Mouse (Mus musculus) NIH3T3 (cell line): ENCODE data around the gene Tab1.

Experiments used
- DNase-seq: peaks from one replicate; pipeline ENCODE4 v3.0.0-alpha.2; 2012; ENCODE audit warnings: low read depth

Gene Tab1

DNA sequence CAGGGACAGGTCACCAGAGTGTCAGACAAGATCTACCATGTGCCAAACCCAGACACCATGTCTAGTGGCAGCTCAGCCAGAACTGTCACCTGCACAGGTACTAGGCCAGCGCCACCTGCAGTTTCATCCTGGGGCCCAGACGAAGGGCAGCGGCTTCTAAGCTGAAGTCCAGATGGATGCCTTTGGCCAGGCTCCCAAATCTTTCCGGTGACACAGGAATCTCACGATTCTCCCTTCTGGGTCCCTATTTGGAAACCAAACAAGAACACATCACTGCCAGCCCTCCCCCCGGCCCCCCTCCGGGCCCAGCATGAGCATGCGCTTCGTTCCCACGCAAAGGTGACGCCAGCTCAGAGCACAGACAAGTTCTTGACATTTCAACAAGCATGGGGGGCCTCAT, 30.3 kb downstream of the Tab1 start:
- no peak for DNase-seq

DNA sequence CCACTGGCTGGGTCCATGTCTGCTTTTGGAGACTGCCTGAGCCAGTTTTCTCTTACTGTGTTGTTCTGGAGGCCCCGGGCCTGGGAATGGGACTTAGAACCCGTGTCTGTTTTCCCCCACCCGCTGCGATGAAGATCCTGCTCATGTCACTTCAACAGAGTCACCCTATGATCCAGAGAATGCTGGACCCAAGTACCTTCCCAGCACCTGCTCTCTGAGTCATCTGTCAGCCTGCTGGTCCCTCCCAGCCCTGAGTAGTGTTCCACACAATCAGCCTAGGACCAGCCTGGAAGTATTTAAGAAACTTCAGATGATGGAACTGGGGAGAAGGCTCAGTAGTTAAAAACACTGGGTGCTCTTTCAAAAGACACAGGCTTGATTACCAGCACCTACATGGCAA, 30.8 kb downstream of the Tab1 start:
- no peak for DNase-seq

DNA sequence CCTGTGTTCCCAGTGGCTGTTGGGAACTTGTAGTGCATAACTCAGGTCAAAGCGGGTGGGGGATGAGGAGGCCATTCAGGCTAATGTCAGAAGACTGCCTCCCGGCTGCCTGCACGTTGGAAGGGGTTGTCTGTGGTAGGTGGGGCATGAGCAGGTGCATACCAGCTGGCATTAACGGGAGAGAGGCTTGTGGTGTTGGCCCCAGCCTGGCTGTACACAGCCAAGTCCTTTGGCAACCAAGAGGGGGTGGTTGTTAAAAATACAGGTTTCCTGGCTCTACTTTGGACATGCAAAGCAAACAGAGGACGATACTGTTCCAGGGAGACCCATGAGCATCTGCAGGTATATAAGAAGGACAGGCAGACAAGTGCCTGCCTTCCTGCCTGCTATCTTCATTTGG, 32.5 kb downstream of the Tab1 start:
- no peak for DNase-seq

DNA sequence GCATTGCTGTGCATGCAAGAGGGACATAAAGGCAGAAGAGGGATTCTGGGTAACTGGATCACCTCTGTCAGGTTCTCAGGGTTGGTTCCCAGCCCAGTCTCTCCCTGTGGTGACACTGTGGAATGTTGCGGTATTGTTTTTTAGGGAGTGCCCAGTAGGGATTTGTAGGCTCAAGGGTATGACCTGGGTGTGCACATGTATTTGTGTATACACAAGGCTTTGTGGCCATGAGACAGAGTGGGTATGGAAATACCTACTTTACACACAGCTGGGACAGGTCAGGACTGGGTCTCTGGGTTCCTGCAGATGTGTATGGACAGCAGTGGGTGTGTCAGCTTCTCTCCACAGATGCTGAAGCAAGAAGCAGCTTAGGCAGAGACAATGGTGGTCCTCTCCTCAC, 36.6 kb downstream of the Tab1 start:
- DNase-seq: no peak

DNA sequence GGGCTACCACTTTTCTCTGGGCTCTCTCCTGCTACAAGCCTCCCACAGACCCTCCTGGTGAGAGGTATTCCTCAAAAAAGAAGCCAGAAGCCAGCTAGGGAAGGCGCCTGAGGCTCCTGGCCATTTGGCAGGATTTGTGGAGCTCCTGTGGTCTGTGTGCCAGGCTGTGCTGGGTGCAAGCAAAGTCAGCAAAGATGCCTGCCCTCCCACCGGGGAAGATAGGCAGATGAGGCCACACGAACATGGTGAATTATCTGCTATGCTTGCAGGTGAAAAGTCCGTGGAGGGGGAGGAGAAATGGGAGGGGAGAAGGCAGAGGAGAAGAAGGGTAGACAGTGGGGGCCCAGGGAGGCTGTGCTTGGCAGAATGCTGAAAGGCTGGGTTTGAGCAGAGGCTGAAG, 37.4 kb downstream of the Tab1 start:
- DNase-seq: no peak

DNA sequence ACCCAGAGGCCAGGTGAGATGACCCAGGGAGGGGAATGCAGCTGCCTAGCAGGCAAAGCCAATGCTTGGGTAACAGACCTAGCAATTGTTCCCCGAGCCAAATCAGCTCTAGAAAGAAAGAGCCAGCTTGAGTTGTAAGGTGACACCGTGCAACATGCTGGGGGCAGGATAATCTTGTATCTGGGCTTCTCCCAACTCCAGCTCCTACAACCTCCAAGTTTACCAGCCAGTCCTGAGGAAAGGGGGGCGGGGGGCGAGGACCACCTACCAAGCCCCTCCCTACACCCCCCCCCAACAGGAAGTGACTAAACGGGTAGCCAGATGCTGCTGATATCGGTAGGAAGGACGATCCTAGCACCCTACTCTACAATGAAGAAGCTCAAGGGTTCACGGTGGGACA, 38.4 kb downstream of the Tab1 start:
- DNase-seq: no peak

DNA sequence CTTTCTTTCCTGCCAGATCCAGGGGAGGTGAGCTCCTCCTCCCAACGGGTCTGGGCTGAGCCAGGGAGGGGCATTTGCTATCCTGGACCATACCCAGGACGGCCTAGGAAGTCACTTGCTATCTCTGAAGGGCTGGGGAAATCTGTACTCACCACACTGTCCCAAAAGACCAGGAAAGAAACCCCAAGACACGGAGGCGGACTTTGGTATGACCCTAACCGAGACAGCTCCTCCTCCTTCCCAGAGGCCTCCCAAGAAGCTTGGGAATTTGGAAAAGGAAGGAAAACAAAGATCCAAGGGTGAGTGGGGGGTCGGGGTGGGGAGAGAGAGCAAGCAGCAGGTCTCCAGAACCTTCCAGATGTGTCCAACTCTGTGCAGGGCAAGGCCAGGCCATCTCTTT, 38.9 kb downstream of the Tab1 start:
- DNase-seq: no peak

DNA sequence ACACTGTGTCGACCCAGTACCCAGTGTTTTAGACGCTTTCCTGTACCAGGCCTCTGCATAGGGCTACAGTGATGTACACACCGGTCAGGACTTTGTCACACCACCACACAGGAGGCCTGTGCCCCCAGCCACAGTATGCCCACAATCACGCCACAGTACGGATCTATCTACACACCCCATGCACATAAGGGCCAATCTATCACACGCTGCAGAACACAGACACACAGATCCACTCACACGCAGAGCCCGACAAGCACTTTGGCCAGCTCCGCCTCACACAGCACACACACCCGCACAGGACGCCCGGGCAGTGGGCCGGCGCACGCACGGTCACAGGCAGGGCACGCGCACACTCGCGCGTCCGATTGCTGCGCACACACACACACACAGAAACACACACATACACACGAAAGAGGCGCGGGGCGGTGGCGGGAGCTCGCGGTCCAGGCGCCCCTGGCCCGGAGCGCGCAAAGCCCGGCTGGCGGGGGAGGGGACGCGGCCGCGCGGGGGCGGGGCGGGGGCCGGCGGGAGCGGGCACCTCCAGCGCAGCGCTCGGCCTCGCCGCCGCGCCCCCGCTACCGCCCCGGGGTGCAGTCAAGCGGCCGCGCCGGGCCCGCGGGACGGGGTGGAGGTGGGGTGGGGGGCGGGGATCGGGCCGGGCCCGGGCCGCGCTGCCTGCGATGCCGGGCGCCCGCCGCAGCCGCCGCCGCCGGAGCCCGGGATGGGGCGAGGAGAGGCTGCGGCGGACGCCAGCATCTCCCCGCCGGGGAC, 40.3 kb downstream of the Tab1 start, which contains the start of gene Mgat3:
Gene Mgat3, plus strand, starts transcription at position 721 of the 771 bp plus-strand sequence.
- DNase-seq: peak; percentile 72

DNA sequence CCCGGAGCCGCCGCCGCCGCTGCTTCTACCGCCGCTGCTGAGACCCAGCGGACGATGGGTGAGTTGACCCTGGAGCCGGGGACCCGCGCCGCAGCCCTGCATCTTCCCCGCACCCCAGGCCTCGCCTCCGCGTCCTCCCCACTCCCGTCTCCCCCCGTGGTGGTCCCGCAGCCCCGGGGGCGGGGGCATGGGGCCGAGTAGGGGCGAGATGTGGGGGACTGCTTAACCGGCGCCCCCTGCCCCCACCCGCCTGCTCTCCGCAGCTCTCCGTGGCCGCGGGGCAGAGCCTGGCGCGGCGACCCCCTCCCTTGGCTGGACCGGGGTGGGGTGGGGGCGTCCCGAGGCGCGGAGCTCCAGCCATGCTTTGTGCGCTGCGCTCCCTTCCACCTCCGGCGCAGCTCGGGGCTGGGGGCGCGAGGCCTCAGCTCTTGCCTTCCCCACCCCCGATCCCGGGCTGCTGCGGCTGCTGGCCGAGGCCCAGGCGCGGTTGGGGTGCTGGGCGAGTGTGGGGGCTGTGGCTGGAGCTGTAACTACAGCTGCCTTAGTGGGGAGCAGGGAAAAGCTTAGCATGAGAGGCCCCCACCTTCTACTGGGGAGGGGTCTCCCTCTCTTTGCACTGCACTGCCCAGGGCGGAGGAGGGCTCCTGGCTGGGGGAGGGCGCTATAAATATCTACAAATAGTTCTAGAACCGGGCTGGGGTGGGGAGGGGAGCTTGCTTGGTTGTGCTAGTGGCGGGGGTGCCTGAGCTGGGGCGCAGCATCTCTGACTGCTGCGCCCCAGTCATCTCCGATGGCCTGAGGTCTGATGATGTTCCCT, 41.1 kb downstream of the Tab1 start:
- peak; percentile 33 for DNase-seq

DNA sequence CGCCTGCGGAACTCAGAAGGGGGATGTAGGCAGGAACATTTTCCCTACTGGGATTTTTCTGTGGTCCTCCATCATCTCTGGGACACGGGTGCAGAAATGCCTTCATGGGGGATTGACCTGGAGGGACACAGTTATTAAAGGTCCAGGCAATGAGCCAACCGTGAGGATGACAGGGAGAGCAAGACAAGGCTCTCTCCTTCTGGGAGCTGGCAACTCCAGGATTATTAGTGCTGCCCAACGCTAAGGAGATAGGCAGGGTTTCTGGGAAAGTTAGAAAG, 41.6 kb downstream of the Tab1 start:
- no peak for DNase-seq

DNA sequence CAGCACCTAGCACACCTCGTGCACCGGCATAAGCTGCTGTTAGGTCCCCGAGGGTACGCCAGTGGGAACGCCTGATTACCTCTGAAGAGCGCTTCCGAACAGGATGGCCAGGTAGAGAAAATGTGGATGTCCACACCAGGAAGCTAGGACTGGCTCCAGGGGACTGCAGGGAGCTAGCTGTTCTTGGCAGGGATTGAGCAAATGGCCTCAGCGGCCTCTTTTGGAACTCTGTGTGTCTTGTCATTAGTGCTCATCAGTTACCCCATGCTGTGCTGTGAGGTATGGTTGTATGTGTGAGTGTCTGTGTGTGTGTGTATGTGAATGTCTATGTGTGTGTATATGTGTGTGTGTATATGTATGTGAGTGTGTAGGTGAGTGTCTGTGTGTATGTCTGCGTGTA, 42.4 kb downstream of the Tab1 start:
- DNase-seq: no peak

DNA sequence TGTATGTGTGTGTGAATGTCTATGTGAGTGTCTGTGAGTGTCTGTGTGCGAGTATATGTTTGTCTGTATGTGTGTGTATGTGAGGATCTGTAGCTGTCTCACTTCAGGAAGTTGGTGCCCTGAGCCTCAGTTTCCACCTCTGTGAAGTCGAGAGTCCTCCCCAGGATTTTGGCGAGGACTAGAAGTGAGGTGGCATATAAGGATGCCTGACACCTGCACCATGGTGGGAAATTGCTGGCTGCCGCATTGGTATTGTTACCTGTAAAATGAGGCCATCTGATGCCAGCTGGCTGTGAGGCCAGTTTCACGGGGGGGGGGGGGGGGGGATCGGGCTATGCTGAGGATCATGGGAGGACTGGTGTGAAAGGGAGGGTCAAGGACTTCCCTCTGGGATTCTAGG, 42.8 kb downstream of the Tab1 start:
- no peak for DNase-seq

DNA sequence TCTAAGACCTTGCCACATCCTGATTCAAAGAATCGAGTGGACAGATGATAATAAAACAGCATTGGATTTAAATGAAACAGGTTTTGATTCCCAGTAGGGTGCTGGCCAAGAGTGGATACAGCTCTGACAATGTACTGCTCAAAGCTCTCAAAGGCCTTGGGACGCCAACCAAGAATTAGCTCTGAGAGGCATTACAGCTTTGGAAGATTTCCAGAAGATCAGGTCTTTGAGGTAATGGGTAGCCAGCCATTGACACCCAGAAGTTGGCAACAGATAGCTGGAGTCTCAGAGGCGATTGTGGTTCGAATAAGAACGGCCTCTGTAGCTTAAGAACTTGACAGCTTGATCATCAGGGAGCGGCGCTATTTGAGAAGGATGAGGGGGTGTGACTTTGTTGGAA, 48.6 kb downstream of the Tab1 start:
- no peak for DNase-seq

DNA sequence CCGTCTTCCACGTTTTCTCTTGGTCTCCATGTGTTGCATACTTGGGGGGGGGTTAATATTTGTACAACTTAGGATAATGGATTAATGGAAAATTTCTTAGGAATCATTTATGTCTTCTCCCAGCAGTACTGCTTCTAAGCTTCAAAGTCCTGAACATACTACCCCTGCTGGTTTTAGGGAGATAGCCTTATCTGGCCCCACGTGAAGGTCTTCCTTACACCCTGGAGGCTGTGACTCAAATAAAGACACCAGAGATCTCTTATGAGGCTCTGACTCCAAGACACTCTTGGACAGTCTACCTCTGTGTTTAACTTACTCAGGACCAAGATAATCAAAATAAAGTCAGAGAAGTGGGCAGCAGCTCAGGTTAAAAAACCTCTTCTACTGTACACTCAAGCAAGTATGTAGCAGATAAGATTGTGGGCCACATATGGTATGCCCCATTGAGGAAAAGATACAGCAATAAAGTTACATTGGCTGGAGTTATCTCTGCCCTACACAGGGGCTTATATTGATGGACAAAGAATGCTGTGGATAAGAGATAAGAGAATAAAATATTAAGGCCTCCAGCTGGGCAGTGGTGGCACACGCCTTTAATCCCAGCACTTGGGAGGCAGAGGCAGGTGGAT, 49.3 kb downstream of the Tab1 start:
- no peak for DNase-seq

DNA sequence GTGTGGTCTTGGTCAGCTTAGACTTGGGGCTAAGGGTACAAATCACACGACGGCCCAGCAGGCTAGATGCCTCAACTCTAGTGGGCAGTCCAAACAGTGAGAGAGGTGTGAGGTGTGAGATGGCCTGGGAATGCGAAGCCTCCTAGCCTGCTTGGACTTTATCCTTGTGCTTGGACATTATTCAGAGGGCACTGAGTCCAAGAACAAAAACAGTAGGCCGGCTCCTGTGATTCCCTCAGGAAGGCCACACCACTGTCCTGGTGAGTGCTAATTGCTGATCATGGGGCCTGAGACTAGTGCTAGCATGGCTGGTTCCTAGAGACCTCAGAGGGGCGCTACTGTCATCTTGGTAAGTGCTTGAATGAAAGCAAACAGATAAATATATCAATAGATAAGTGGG, 56.0 kb downstream of the Tab1 start:
- no peak for DNase-seq

DNA sequence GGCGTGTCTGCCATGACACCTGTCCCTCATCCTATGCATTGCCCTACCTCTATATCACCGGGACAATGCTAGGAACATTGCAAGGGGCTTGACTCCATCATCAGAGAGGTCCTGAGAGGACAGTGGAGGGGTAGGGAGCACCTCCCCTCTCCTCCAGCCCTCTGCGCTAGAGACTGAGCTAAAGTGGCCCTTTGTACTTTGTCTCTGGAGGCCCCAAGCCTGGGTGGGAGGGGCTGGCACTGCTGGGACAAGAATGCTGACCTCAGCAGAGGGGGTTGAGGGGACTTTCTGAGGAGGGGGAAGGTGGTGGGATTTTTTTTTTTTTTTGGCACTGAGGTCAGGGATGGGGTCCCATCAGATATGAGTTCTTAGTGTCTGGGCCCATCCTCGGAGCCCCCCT, 57.1 kb downstream of the Tab1 start:
- no peak for DNase-seq

DNA sequence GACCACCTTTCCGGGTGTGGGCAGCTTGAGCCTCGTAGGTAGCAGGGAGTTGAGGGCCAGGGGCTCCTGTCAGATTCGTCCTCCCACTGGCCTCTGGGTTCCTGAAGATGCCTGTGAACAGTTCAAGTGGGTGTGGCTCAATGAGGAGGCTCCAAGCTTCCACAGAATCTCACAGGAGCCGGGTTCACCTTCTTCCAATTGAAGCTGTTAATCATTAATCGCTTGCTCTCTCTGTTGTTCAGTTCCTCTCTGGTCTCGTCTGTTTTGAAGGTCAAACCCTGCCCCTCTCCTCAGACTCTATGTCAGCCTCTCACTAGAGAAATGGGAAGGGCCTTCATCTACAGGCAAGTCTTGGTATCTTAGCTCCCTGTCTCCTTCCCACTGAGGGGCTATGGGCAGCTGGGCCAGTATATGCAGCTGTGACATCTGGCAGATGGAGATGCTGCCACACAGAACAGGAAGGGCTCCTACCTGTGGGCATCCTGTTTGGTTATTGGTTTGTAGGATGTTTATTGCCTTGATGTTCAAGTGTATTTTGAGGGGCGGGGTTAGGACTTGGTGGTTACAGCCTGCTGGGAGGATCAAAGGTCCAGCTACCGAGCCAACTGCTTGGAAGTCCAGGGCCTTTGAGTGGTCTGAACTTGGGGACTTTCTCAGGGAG, 58.8 kb downstream of the Tab1 start:
- DNase-seq: no peak

DNA sequence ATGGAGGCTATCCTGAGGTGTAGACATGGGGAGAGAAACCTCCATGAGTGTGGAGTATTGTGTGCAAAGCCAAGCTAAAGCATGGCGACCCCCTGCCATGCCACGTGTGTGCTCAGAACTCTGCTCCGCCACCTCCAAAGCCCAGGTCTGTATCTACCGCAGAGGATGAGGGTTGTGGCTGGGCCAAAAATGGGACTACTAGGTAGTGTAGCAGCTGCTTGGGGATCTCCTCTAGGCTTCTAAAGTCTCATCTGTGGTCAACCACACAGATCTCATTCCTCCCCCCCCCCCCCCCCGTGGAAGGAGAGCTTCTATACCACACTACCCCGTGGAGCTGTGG, 59.3 kb downstream of the Tab1 start:
- DNase-seq: no peak

DNA sequence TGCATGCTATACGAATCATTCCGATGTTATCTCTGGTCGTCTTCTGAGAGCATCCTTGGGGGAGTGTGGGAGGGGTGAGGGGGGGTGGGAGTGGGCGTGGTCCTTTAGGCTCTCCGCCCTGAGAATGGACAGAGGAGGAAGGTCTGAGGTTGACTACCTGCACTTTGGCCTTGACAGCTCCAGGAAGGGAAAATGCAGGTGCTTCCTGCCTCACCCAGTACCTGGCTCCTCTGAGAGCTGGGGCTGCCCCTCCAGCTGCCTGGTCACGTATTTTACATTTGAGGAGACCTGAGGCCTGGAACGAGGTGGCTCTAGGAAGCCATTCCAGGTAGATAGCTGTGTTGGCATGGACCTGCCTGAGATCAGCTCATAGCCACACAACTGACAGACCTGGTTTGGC, 59.9 kb downstream of the Tab1 start:
- no peak for DNase-seq

DNA sequence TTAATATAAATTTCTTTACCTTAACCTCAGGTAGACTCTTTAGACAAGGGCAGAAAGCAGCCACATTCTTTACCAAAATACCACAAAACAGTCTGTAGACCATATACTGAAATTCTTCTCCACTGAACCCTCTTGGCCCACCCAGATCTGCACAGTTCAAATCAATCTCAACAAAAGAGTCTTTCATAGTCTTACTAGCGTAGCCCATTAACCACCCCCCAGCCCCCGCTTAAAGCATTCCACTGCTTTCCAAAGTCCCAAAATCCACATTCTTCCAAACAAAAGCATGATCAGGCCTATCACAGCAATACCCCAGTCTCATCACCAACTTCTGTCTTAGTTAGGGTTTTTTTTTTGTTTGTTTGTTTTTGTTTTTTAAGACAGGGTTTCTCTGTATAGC, 66.6 kb downstream of the Tab1 start:
- DNase-seq: no peak

DNA sequence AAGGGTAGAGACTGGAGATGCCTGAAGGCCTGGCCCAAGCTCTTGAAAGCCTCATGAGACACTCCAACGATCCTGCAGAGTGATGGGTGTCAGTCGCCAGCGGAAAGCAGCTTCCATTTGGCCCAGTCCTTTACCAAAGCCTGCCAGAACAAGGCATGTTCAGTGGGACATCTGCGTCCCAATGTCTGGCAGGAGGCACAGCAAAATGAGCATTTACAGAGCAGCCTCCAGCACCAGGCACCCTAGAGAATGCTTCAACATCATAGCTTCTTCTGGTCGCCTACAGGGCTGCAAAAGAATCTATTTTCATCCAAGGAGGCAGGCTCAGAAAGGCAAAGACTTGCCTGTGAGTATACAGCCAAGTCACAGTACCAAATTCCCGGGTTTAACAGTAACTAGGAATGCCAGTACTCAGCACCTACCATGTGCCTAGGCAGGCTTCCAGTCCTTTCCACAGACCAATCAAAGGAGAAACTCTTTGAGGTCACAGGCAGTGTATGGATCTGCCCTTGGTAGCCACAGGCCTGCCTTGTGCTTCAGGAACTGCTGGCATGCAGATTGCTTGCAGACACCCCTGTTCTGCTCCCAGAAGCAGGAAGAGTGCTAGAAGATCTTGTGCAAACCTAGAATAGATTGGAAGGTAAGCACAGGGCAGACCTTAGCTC, 69.3 kb downstream of the Tab1 start:
- DNase-seq: peak; percentile 11

DNA sequence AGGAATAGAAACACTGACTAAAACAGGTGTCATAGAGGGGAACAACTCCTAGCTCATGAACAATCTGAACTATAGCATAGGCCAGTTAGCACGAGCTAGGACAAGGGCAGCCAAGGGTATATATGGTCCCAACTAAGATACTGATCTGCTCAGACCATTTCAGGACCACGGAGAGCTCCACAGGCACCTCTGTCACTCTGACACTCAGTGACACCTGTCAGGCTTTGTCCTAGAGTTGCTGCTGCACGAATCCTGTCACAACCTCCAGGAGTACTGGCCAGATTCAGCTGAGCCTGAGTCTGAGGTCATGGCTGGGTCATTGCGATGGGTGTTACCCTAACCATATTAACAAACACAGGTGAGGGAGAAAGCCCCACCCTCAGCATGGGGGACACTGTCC, 70.5 kb downstream of the Tab1 start:
- DNase-seq: peak; percentile 35
